Mouse (Mus musculus): Measurements from ENCODE around the gene Rsph1.

- TF ChIP-seq POLR2A (IDR thresholded peaks at IDR 0.05; ENCODE audit: borderline replicate concordance, low read depth, low read length) (no peak), CTCF (IDR thresholded peaks at IDR 0.05; ENCODE audit: low read depth, low read length) (no peak)
These were observed 30.6 kb upstream of the Rsph1 start for GRCm38 (mm10) chr17:31307756-31308155.
